Mouse (Mus musculus) limb, embryonic 13.5 days (tissue): ENCODE results near the gene Mob1b. TPM values are rescaled to one million over a fixed set of nuclear protein-coding genes. Genes with fewer than 3 reads are reported as not detected.

Experiments
- ATAC-seq: fragments of 200-750 bp; cut with Nextera tagmentation; 2 replicates; pipeline ENCODE4 v1.8.0; 2017; ENCODE audit warnings: low read depth, moderate number of reproducible peaks, moderate TSS enrichment; ENCODE audit not compliant: low FRiP score
- H3K27ac ChIP-seq: fragments of 300-500 bp; sonication (generic); 2 replicates; pipeline ENCODE4 v1.5.1; 2015; ENCODE audit warnings: inconsistent platforms, mild to moderate bottlenecking, moderate library complexity
- H3K27me3 ChIP-seq: fragments of 300-500 bp; sonication (generic); 2 replicates; pipeline ENCODE4 v1.6.1; 2015; ENCODE audit warnings: mild to moderate bottlenecking, inconsistent platforms
- H3K36me3 ChIP-seq: fragments of 300-500 bp; sonication (generic); 2 replicates; pipeline ENCODE4 v1.6.1; 2015; ENCODE audit warnings: inconsistent platforms, mild to moderate bottlenecking, moderate library complexity
- H3K4me1 ChIP-seq: fragments of 300-500 bp; sonication (generic); 2 replicates; pipeline ENCODE4 v1.6.1; 2015; ENCODE audit warnings: inconsistent platforms
- H3K4me2 ChIP-seq: fragments of 300-500 bp; sonication (generic); replicated peaks from 2 replicates; pipeline ENCODE4 v1.6.1; 2015; ENCODE audit warnings: inconsistent platforms, mild to moderate bottlenecking, moderate library complexity
- H3K4me3 ChIP-seq: fragments of 300-500 bp; sonication (generic); 2 replicates; pipeline ENCODE4 v1.5.1; 2015; ENCODE audit warnings: moderate library complexity, mild to moderate bottlenecking, inconsistent platforms
- H3K9ac ChIP-seq: fragments of 300-500 bp; sonication (generic); 2 replicates; pipeline ENCODE4 v1.6.1; 2015; ENCODE audit warnings: mild to moderate bottlenecking, inconsistent platforms
- H3K9me3 ChIP-seq: fragments of 300-500 bp; sonication (generic); 2 replicates; pipeline ENCODE4 v1.6.1; 2016; ENCODE audit warnings: inconsistent platforms
- WGBS: fragments of 180-500 bp; shearing (Covaris S2); methylation state at CpG from one replicate; pipeline ENCODE4 v1.1.7; 2015; 5-methylcytosine and 5-hydroxymethylcytosine counted together
- polyA plus RNA-seq: library from polyadenylated mRNA; unstranded; fragments of >200 nt; fragmentation: Nextera tagmentation; extraction: Ambion mirVana; gene quantifications from 2 replicates; pipeline ENCODE4 v1.2.1, GENCODE M21; 2015

Gene Mob1b
- 10.5 and 11.4 TPM in 2 replicates for polyA plus RNA-seq

DNA sequence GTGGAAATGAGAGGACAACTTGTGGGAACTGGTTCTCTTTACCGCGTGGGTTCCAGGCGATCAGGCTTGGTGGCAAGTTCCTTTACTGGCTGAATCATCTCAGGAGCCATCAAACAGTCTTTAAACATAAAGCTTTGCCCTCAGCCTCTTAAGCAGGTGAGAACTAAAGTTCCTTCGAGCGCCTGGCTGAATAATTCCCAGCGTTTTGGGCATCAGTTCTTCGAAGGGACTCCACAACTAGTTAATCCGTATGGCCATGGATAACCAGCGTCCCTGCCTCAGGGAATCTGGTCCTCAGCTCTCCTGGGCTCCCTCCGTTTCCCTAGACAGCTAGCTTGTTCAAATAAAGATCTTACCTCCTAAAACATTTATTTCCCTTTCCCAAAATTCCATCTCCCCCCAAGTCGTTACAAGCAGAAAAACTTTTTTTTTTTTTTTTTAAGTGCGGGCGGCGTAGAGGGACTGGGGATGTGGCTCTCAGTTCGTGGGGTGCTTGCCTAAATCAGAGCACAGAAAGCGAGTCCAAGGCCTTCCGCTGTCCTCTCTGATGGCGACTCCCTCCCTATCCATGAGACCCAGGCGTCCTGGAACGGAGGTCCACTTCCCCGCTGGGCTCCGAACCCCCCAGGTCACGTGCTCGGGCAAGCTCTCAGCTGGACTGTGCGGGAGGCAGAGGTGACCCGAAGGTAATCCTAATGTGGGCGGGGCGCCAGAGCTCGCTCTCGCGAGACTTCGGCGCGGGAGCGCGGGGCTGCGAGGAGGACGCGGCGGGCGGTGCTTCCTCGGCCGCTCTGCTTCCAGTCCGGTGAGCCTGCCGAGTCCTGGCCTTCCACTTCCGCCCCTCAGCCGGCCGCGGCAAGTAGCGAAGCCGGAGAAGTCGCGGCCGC is at the start of gene Mob1b:
Mob1b (plus strand) TSS at position 740 of the 887 bp plus-strand sequence.
- under 1% methylated on average over 52 of the region's 54 CpGs for WGBS

DNA sequence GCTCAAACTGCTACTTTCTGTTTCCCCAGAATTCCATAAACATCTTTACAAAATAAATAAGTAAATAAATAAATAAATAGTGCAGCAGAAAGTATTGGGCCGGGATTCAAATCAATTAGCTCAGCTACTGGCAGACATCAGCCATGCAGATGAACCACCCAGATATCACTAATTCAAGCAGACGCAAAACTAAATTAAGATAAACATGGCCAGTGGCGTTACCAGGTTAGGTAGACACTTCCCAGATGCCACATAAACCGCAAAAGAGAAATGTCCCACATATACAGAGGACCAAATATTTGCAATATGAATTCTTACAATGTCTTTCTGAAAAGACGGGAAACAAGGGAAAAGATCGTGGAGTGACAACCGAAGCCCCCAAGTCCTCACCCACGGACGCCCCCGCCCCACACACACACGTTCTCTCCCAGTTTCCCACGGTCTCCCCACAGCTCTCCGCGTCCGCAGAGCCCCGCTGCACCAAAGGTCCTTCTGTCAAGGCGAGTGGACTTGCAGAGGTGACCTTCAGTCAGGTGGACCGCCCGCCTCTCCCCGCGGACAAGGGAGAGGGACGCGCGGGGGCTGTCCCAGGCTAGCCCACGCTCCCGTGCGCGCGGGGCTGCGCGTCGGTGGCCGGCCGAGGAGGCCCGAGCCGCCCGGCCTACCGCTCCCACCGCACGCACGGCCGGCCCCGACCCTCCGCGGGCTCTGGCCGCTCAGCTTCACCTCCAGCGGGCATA is 45.8 kb upstream of the Mob1b start:
- H3K4me1 ChIP-seq = peaks cover 27% of the 10 kb centered on the region
- no peaks in the 10 kb centered on the region for H3K27me3 ChIP-seq
- H3K9me3 ChIP-seq = no peaks in the 10 kb centered on the region
- H3K27ac ChIP-seq = peak overlapping the region; percentile 95
- H3K9ac ChIP-seq = peak overlapping the region; percentile 98
- peak overlapping the region; percentile 88 for H3K4me2 ChIP-seq
- H3K4me3 ChIP-seq = peak overlapping the region; percentile 93
- ATAC-seq = no peak; the same call in 1 of the 2 replicates
- peaks cover 33% of the 10 kb centered on the region for H3K36me3 ChIP-seq
- WGBS = 0% methylated on average over 46 of the region's 47 CpGs

More for the DNA sequence above, at the start of gene Mob1b:
- peak; percentile 96 for ATAC-seq
- H3K9me3 ChIP-seq = no peaks in the 10 kb centered on the region
- H3K27me3 ChIP-seq = no peaks in the 10 kb centered on the region
- H3K4me3 ChIP-seq = peak within 1 kb of the TSS; percentile 99
- peak within 1 kb of the TSS; percentile 96 for H3K4me2 ChIP-seq
- H3K27ac ChIP-seq = peak within 1 kb of the TSS; percentile 87
- H3K9ac ChIP-seq = peak within 1 kb of the TSS; percentile 98
- H3K4me1 ChIP-seq = peaks cover 22% of the 10 kb centered on the region
- H3K36me3 ChIP-seq = no peaks in the 10 kb centered on the region

DNA sequence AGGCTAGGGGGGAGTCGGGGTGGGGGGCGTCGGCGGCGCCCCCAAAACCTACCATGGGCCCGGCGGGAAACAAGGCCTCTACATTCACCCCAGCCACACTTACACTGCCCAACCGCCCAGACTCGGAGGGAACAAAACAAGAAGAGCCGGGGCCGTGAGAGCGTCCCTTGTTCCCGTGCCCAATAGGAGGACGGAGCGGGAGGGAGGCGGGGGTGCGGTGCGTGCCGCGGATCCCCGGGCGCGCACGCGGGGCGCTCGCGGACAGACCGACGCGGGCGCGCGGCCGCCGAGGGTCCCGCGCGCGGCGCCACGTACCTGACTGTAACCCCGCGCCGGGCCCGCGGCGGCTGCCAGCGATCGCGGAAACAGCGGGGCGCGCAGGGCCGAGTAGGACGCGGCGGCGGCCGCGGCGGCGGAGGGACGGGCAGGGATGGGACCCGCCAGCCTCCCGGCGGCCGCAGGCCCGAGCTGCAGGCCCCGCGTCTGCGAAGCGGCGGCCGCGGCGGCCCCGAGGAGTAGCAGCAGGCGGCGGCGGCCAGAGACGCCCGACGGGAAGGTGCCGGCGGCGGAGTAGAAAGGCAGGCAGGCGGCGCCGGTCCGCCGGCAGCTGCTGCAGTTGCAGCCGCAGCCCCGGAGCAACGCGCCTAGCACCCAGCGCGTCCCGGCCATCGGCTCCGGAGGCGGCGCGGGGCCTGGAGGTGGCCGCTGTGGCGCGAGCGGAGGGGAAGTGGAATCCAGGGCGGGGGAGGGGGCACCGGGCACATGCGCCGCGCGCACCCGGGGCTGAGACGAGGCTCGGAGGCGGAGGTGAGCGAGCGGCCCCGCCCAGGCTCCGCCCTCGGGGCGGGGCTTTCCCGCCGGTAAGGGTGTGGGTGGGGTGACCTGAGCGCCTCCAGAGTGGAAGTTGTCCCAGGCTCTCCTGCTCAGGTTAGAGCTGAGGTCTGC is 44.9 kb upstream of the Mob1b start, which contains the start of gene Grsf1:
Grsf1 (minus strand) TSS at position 729 of the 945 bp plus-strand sequence.
- no peaks in the 10 kb centered on the region for H3K9me3 ChIP-seq
- peak within 1 kb of the TSS; percentile 88 for H3K4me2 ChIP-seq
- H3K9ac ChIP-seq = peak within 1 kb of the TSS; percentile 98
- H3K4me1 ChIP-seq = peaks cover 27% of the 10 kb centered on the region
- H3K4me3 ChIP-seq = peak within 1 kb of the TSS; percentile 93
- H3K36me3 ChIP-seq = peaks cover 26% of the 10 kb centered on the region
- under 1% methylated on average over 75 of the region's 127 CpGs for WGBS
- peak within 1 kb of the TSS; percentile 95 for H3K27ac ChIP-seq
- H3K27me3 ChIP-seq = no peaks in the 10 kb centered on the region
- ATAC-seq = peak; percentile 92

DNA sequence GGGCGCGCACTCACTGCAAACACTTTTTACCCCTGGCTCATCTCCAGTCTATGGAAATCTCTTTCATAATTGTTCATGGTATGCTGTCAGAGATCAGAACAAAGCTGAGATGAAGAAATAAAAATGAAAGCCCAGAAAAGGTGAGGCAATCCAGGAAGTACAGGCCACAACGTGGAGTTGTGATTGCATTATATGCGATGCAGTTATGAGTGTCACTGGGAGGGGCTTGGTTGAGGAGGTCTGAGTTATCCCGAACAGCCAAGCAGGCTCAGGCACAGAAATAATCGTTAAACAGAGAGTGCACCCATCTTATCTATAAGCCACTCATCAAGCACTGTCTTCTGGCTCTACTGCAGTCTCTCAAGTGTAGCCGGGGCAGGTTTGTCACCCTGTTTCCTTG is 41.7 kb upstream of the Mob1b start:
- H3K9ac ChIP-seq = no peak overlapping the region
- H3K27me3 ChIP-seq = no peaks in the 10 kb centered on the region
- H3K36me3 ChIP-seq = no peaks in the 10 kb centered on the region
- H3K27ac ChIP-seq = no peak overlapping the region
- 35% methylated on average over 7 of the region's 7 CpGs for WGBS
- no peaks in the 10 kb centered on the region for H3K9me3 ChIP-seq
- no peak overlapping the region for H3K4me2 ChIP-seq
- ATAC-seq = no peak
- H3K4me3 ChIP-seq = no peak overlapping the region
- peaks cover 19% of the 10 kb centered on the region for H3K4me1 ChIP-seq

DNA sequence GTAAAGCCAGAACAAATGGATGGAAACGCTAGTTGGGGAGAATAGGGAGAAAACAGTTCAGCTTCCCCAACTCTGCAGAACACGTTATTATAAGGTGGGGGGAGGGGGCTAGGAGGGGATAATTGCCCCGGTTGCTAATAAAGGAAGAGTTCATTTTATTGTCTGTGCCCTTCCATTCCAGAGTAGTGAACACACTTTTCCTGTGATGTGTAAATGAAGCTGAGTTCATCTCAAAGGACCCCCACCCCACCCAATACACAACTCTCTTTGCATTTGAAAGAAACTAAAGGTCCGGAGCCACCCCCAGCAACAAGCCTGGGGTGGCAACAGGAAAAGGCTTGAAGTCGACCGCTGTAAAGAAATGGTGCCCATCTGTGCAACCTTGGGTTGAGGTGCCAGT is 41.3 kb upstream of the Mob1b start:
- Histone ChIP-seq H3K27me3 (no peaks in the 10 kb centered on the region), H3K36me3 (no peaks in the 10 kb centered on the region), H3K27ac (no peak overlapping the region), H3K9me3 (no peaks in the 10 kb centered on the region), H3K9ac (no peak overlapping the region), H3K4me1 (peaks cover 15% of the 10 kb centered on the region), H3K4me3 (no peak overlapping the region), H3K4me2 (no peak overlapping the region)
- 10% methylated on average over 6 of the region's 6 CpGs for WGBS
- ATAC-seq = no peak

DNA sequence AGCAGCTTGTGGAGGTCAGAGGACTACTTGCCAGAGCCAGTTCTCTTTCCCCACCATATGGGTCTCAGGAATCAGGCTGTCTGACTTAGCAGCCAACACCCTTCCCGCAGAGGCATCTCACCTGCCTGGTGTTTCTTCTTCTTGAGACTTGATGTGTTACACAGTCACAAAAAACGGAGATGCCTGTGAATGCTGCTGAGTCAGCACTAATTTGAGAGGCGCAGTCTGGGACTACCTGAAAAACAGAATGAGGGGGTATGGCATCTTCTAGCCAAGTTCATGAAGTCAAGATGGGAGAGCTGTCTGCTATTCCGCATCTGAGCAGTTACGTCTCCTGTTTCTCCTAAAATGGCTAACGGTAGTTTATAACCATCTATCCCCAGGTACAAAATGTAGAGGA is 40.1 kb upstream of the Mob1b start:
- 74% methylated on average over 6 of the region's 6 CpGs for WGBS

DNA sequence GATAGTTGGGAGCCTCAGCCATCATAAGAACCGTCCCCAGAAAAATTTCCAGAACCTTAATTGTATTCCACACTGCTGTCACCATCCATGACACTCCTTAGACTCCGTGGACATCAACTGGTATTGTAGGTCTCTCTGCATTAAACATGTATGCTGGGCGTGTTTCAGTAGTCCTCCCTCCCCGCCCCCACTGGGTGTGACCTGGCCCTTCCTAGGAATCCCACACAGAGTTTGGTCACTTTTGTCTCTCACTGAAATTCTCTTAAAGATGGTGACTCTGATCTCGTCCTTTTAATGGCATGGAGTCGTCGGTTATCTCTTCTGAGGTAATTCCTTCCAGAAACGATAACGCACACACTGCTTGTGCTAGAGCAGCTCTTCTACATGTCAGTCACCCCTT is 36.9 kb upstream of the Mob1b start:
- peaks cover 7% of the 10 kb centered on the region for H3K27me3 ChIP-seq
- no peak overlapping the region for H3K27ac ChIP-seq
- no peaks in the 10 kb centered on the region for H3K9me3 ChIP-seq
- no peak overlapping the region for H3K9ac ChIP-seq
- H3K36me3 ChIP-seq = no peaks in the 10 kb centered on the region
- H3K4me2 ChIP-seq = no peak overlapping the region
- H3K4me3 ChIP-seq = no peak overlapping the region
- no peak for ATAC-seq
- WGBS = 74% methylated on average over 9 of the region's 9 CpGs
- H3K4me1 ChIP-seq = 0 out of 2 replicates have a peak, but pooled peaks cover 5% of the 10 kb centered on the region

More for the DNA sequence above, 40.1 kb upstream of the Mob1b start:
- H3K9ac ChIP-seq = no peak overlapping the region
- H3K36me3 ChIP-seq = no peaks in the 10 kb centered on the region
- H3K4me2 ChIP-seq = no peak overlapping the region
- H3K9me3 ChIP-seq = no peaks in the 10 kb centered on the region
- no peak overlapping the region for H3K27ac ChIP-seq
- 0 out of 2 replicates have a peak, but pooled peaks cover 10% of the 10 kb centered on the region for H3K4me1 ChIP-seq
- ATAC-seq = no peak
- H3K4me3 ChIP-seq = no peak overlapping the region
- peaks cover 3% of the 10 kb centered on the region for H3K27me3 ChIP-seq

DNA sequence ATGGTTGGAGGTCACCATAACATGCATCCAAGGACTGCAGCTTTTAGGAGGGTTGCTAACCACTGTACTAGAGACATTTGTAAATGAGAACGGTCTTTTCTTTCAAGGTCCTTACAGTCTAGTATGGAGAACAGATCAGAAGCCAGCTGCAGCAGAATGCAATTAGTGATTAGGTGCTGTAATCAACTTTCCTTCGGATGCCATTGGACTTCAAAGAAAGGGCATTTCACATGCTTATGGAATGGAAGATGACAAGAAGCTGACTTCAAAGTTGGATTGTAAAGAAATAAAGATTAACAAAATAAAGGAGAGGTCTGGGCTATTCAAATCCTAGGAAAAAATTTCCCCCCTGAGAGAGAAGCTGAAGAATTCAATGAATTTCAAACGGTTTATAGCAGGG is 36.4 kb upstream of the Mob1b start:
- no peaks in the 10 kb centered on the region for H3K9me3 ChIP-seq
- no peak overlapping the region for H3K4me2 ChIP-seq
- H3K4me1 ChIP-seq = no peaks in the 10 kb centered on the region
- no peaks in the 10 kb centered on the region for H3K36me3 ChIP-seq
- H3K9ac ChIP-seq = no peak overlapping the region
- 8% methylated on average over 3 of the region's 3 CpGs for WGBS
- H3K27ac ChIP-seq = no peak overlapping the region
- no peak overlapping the region for H3K4me3 ChIP-seq
- no peak for ATAC-seq
- peaks cover 7% of the 10 kb centered on the region for H3K27me3 ChIP-seq

DNA sequence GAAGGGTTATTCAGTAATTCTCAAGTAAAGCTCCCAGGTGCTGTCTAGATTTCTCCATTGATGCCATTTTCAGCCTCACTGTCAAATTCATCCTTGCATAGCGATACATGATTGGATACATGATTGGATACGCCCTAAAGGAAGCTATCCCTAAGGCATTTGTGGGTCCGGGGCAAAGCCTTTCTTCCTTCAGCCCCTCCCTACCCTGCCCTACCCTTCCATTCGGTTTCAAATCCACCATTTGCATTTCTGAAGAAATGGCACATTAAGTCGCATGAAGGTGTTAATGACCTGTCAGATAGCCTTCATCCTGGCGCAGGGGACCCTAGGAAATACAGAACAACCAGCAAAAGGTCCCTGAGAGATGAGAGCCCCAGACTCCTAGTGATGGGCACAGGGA is 35.3 kb upstream of the Mob1b start:
- H3K4me3 ChIP-seq = no peak overlapping the region
- no peak overlapping the region for H3K27ac ChIP-seq
- H3K4me1 ChIP-seq = no peaks in the 10 kb centered on the region
- no peak overlapping the region for H3K9ac ChIP-seq
- WGBS = 15% methylated on average over 6 of the region's 6 CpGs
- ATAC-seq = no peak
- H3K27me3 ChIP-seq = peaks cover 7% of the 10 kb centered on the region
- no peaks in the 10 kb centered on the region for H3K9me3 ChIP-seq
- H3K36me3 ChIP-seq = no peaks in the 10 kb centered on the region
- H3K4me2 ChIP-seq = no peak overlapping the region

DNA sequence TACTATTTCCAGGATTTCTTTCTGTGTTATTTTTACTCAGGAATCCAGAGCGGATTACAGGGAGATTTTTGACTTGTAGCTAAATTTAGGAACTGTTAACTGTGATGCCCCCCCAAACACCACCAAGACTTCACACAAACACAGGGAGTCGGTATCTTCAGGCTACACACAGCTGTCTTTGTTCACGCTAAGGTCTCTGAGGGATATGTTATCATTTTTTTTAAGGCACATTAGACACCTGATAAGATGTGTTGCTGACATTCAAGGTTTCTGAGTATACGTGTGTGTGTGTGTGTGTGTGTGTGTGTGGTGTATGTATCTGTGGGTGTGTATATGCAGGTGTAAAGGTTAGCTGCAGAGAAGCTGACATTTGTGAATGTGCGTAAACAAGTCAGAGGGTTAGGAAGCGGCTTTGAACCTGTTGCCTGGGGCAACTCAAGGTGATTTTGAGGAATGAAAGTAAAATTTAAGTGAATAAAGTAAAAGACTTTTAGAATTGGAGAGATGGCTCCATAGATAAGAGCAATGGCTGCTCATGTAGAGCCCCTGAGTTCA is 34.8 kb upstream of the Mob1b start:
- WGBS = 51% methylated on average over 6 of the region's 6 CpGs
- no peak for ATAC-seq

DNA sequence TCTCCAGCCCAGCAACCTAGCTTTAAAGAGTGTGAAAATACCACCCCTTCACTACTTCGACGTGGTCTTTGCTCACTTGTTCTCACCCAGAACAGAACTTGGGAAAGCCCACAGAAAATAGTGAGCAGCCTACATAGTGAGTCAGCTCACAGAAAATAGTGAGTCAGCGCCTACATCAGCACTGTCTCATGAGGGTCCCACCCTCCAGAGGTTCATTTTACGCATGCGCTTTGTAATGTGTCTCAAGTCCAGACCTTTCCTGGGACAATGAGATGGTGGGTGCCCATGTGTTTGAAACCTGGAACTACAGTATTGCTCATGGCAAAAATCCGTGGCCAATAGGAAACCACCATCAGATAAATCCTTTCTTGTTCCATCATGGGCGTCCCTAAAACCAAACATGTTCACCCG is 32.7 kb upstream of the Mob1b start:
- WGBS = 79% methylated on average over 8 of the region's 8 CpGs
- H3K4me3 ChIP-seq = no peak overlapping the region

More for the DNA sequence above, 34.8 kb upstream of the Mob1b start:
- Histone ChIP-seq H3K4me1 (no peaks in the 10 kb centered on the region), H3K27me3 (peaks cover 7% of the 10 kb centered on the region), H3K9me3 (no peaks in the 10 kb centered on the region), H3K27ac (no peak overlapping the region), H3K4me3 (no peak overlapping the region), H3K9ac (no peak overlapping the region), H3K36me3 (no peaks in the 10 kb centered on the region), H3K4me2 (no peak overlapping the region)

More for the DNA sequence above, 32.7 kb upstream of the Mob1b start:
- H3K4me1 ChIP-seq = no peaks in the 10 kb centered on the region
- H3K9me3 ChIP-seq = no peaks in the 10 kb centered on the region
- H3K4me2 ChIP-seq = no peak overlapping the region
- no peak overlapping the region for H3K27ac ChIP-seq
- no peak overlapping the region for H3K9ac ChIP-seq
- no peaks in the 10 kb centered on the region for H3K36me3 ChIP-seq
- ATAC-seq = no peak
- H3K27me3 ChIP-seq = peaks cover 7% of the 10 kb centered on the region
